Mouse (Mus musculus): ENCODE data around the gene Rbck1. TPM values are rescaled to one million over a fixed set of nuclear protein-coding genes. Genes with fewer than 3 reads are reported as not detected.

Rbck1 gene
- 1.8 TPM for polyA plus RNA-seq (2014; fragmentation: Illumina TruSeq; extraction: RNeasy Lipid Tissue Mini Kit (QIAGEN cat#74804); ENCODE audit: low read depth, low replicate concordance)

GRCm38 (mm10) chr2:152332101-152332825 lies at the start of gene Rbck1:
TSS of gene Rbck1 (minus strand) at chr2:152332653.

GRCm38 (mm10) chr2:152376345-152376741 lies 43.9 kb upstream of the Rbck1 start, which contains the start of gene Nrsn2:
TSS of gene Nrsn2 (minus strand) at chr2:152376638.

DNA sequence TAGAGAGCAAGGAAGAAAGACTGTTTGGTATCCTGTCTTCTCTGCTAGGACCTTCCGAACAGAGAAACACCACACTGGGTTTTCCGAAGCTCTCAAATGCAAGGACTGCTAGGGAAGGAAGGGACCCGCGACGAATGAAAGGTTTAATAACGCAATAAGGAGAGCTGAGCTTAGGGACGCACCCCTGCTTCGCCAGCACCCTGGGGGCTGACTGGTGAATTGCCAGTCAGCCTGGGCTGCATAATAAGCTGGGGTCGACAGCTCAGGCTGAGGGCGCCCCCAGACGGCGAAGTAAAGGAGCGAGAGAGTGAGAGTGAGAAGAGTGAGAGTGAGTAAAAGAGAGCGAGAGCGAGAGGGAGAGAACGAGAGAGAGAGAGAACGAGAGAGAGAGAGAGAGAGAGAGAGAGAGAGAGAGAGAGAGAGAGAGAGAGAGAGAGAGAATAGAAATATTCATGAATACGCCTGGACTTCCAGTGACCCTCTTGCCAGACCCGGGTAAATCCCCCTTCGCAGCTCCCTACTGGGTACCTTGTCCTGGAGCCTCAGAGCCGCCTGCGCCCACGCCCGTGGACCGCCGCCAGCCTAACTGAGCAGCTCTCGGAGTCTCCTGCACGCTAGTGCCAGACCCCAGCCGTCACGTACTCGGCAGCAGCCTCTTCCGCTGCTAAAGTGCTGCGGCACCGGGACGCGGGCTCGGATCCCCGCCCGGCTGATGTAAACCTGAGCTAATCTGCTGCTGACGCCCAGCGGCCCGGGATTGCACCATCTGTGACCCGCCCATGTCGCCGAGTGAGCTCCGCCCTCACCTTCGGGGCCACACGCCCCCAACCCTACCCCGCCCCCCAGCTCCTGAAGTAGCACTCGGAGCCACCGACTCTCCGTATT lies 11.1 kb upstream of the Rbck1 start, which contains the start of gene Trib3:
Gene Trib3 (minus strand): TSS at position 704 of the 885 bp plus-strand sequence.

DNA sequence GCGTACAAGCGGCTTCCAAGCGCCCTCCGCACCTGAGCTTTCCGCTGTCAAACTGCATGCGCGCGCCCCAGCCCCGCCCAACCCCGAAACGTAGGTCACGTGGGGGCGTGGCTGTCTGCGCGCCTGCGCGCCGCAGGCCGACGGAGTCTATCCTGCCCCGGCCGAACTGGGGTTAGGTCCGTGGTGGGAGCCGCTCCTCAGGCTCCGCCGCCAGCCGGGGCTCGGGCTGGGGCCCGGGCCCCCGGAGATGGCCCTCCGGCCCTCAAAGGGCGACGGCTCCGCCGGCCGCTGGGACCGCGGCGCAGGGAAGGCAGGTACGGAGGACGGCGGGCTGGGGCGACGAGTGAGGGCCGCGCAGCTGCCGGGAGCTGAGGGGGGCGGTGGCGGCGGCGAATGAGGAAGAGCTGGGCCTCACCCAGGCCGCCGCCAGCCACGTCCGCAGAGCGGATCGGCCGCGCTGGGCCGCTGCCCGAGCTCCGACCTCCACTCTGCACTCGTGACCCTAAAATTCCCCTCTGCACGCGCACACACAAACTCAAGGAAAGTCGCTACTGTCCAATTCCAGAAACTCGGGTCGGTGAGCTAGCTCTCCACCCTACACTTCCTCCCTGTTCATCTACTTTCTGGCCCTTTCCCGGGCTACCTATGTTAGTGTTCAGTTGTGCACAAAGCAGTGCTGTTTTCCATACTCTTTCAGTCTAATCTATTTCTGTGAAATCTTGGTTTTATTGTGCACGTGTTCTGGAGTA lies 38.6 kb downstream of the Rbck1 start, which contains the start of gene Tbc1d20:
Gene Tbc1d20 (plus strand): TSS at position 102 of the 749 bp plus-strand sequence.

Other genes with a start within 250 kb of the Rbck1 start
- 42.8 TPM for gene Srxn1, start 227.1 kb downstream of the Rbck1 start, polyA plus RNA-seq (2014; fragmentation: Illumina TruSeq; extraction: RNeasy Lipid Tissue Mini Kit (QIAGEN cat#74804); ENCODE audit: low read depth, low replicate concordance)
- gene Tcf15, start 189.1 kb downstream of the Rbck1 start, polyA plus RNA-seq (2014; fragmentation: Illumina TruSeq; extraction: RNeasy Lipid Tissue Mini Kit (QIAGEN cat#74804); ENCODE audit: low read depth, low replicate concordance) = not detected
- gene Csnk2a1, start 105.8 kb downstream of the Rbck1 start, polyA plus RNA-seq (2014; fragmentation: Illumina TruSeq; extraction: RNeasy Lipid Tissue Mini Kit (QIAGEN cat#74804); ENCODE audit: low read depth, low replicate concordance) = 252 TPM
- 38.1 TPM for gene Tbc1d20, start 38.8 kb downstream of the Rbck1 start, polyA plus RNA-seq (2014; fragmentation: Illumina TruSeq; extraction: RNeasy Lipid Tissue Mini Kit (QIAGEN cat#74804); ENCODE audit: low read depth, low replicate concordance)
- not detected for gene Trib3, start 11.4 kb upstream of the Rbck1 start, polyA plus RNA-seq (2014; fragmentation: Illumina TruSeq; extraction: RNeasy Lipid Tissue Mini Kit (QIAGEN cat#74804); ENCODE audit: low read depth, low replicate concordance)
- 0.32 TPM for gene Nrsn2, start 44.0 kb upstream of the Rbck1 start, polyA plus RNA-seq (2014; fragmentation: Illumina TruSeq; extraction: RNeasy Lipid Tissue Mini Kit (QIAGEN cat#74804); ENCODE audit: low read depth, low replicate concordance)
- gene Sox12, start 65.4 kb upstream of the Rbck1 start, polyA plus RNA-seq (2014; fragmentation: Illumina TruSeq; extraction: RNeasy Lipid Tissue Mini Kit (QIAGEN cat#74804); ENCODE audit: low read depth, low replicate concordance) = 0.13 TPM
- 1.5 TPM for gene Zcchc3, start 82.4 kb upstream of the Rbck1 start, polyA plus RNA-seq (2014; fragmentation: Illumina TruSeq; extraction: RNeasy Lipid Tissue Mini Kit (QIAGEN cat#74804); ENCODE audit: low read depth, low replicate concordance)
- not detected for gene 6820408C15Rik, start 82.9 kb upstream of the Rbck1 start, polyA plus RNA-seq (2014; fragmentation: Illumina TruSeq; extraction: RNeasy Lipid Tissue Mini Kit (QIAGEN cat#74804); ENCODE audit: low read depth, low replicate concordance)
- not detected for gene Defb23, start 132.0 kb upstream of the Rbck1 start, polyA plus RNA-seq (2014; fragmentation: Illumina TruSeq; extraction: RNeasy Lipid Tissue Mini Kit (QIAGEN cat#74804); ENCODE audit: low read depth, low replicate concordance)
- gene Defb20, start 144.4 kb upstream of the Rbck1 start, polyA plus RNA-seq (2014; fragmentation: Illumina TruSeq; extraction: RNeasy Lipid Tissue Mini Kit (QIAGEN cat#74804); ENCODE audit: low read depth, low replicate concordance) = not detected
- not detected for gene Defb22, start 157.5 kb upstream of the Rbck1 start, polyA plus RNA-seq (2014; fragmentation: Illumina TruSeq; extraction: RNeasy Lipid Tissue Mini Kit (QIAGEN cat#74804); ENCODE audit: low read depth, low replicate concordance)
- gene Defb26, start 179.0 kb upstream of the Rbck1 start, polyA plus RNA-seq (2014; fragmentation: Illumina TruSeq; extraction: RNeasy Lipid Tissue Mini Kit (QIAGEN cat#74804); ENCODE audit: low read depth, low replicate concordance) = not detected
- not detected for gene Defb28, start 185.6 kb upstream of the Rbck1 start, polyA plus RNA-seq (2014; fragmentation: Illumina TruSeq; extraction: RNeasy Lipid Tissue Mini Kit (QIAGEN cat#74804); ENCODE audit: low read depth, low replicate concordance)
- gene Defb29, start 207.4 kb upstream of the Rbck1 start, polyA plus RNA-seq (2014; fragmentation: Illumina TruSeq; extraction: RNeasy Lipid Tissue Mini Kit (QIAGEN cat#74804); ENCODE audit: low read depth, low replicate concordance) = not detected
- not detected for gene Gm17416, start 236.7 kb upstream of the Rbck1 start, polyA plus RNA-seq (2014; fragmentation: Illumina TruSeq; extraction: RNeasy Lipid Tissue Mini Kit (QIAGEN cat#74804); ENCODE audit: low read depth, low replicate concordance)
- gene Defb21, start 240.1 kb upstream of the Rbck1 start, polyA plus RNA-seq (2014; fragmentation: Illumina TruSeq; extraction: RNeasy Lipid Tissue Mini Kit (QIAGEN cat#74804); ENCODE audit: low read depth, low replicate concordance) = not detected
- gene Defb19, start 247.7 kb upstream of the Rbck1 start, polyA plus RNA-seq (2014; fragmentation: Illumina TruSeq; extraction: RNeasy Lipid Tissue Mini Kit (QIAGEN cat#74804); ENCODE audit: low read depth, low replicate concordance) = not detected

Data from sigmoid colon, adult 10 weeks (tissue).